Mouse (Mus musculus): ENCODE measurements around the gene Cdkn1a.

GRCm38 (mm10) chr17:29098291-29098690, 7.5 kb downstream of the Cdkn1a start:
- TF ChIP-seq POLR2A (IDR thresholded peaks at IDR 0.05; ENCODE audit: insufficient read depth, low read depth, low read length): no peak
- no peak for TF ChIP-seq CTCF (IDR thresholded peaks at IDR 0.05)
